Comparison of ENCODE assay signal across 9 mouse cellular contexts in the genomic region with DNA sequence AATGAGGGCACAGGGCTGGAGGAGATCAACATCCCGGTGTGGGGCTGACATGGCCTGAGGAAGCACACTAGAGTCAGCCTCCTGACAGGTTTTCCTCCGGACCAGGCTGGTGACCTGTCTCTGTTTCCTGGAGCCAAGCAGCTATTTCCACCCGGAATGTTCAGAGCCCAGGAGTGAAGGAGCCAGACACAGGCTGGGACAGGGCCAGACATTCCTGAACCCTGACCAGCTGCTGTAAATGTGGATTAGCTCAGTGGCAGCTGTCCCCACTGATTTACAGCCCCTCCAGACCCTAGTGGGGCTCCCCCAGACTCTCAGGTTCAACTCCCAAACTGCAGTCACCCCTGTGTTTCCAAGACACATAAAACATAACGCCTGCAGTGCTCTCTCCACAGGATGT. TPM values are rescaled to one million over a fixed set of nuclear protein-coding genes. Genes with fewer than 3 reads are reported as not detected.
DNase-seq lines count a peak whose midpoint lies in the region; ATAC-seq and TF ChIP-seq lines count a peak whose summit lies in the region.
"Had no signal": no experiment of that assay in that cellular context is flagged by ENCODE, and none has a peak within 500 bp of the region (broad histone marks: within the 10 kb centered on the region; RNA-seq: fewer than 3 reads in every experiment).

No protein-coding gene starts in this region.

- H3K36me3 ChIP-seq in intestine, embryonic 16.5 days (ENCODE audit: control insufficient read depth, insufficient read depth, low read length): peaks cover 4% of the 10 kb centered on the region
- H3K36me3 ChIP-seq in limb, embryonic 14.5 days (ENCODE audit: control insufficient read depth, insufficient read depth, low read length): no peaks in the 10 kb centered on the region

- peak; percentile 49 for DNase-seq in Patski (ENCODE audit: low read depth, low spot score)
- peak; percentile 63 for DNase-seq in gastrocnemius, postnatal 10 days
- DNase-seq in limb, embryonic 14.5 days (ENCODE audit: low spot score): peak; percentile 67
- no peak for DNase-seq in thymus, postnatal 36 days
- DNase-seq in MN1 (ENCODE audit: low spot score): no peak
- DNase-seq: cerebellum, adult 9-10 months had no signal

- TF ChIP-seq CTCF in Patski (IDR thresholded peaks at IDR 0.05): no peak

- peaks cover 6% of the 10 kb centered on the region; the same call in 1 of the 2 replicates for H3K9me3 ChIP-seq in intestine, embryonic 16.5 days (ENCODE audit: control insufficient read depth, low read length)
- H3K9me3 ChIP-seq in limb, embryonic 14.5 days (ENCODE audit: control insufficient read depth, low read length): no peaks in the 10 kb centered on the region

- H3K4me3 ChIP-seq in intestine, embryonic 16.5 days (ENCODE audit: low read length): no peak overlapping the region
- H3K4me3 ChIP-seq in limb, embryonic 14.5 days (replicated peaks; ENCODE audit: low read length): no peak overlapping the region

- no peak for TF ChIP-seq POLR2A in limb, embryonic 14.5 days (IDR thresholded peaks at IDR 0.05; ENCODE audit: borderline replicate concordance, extremely low read depth, insufficient read depth, insufficient read length)

- no peak overlapping the region for H3K9ac ChIP-seq in intestine, embryonic 16.5 days (ENCODE audit: low read depth, low read length)
- H3K9ac ChIP-seq in limb, embryonic 14.5 days (ENCODE audit: low read depth, low read length, severe bottlenecking): no peak overlapping the region

- CTCF ChIA-PET in Patski (lab: Charles Lee): no interaction called here

- peaks cover 53% of the 10 kb centered on the region for H3K4me1 ChIP-seq in intestine, embryonic 16.5 days (ENCODE audit: control insufficient read depth, insufficient read depth, low read length)
- H3K4me1 ChIP-seq in limb, embryonic 14.5 days (ENCODE audit: control insufficient read depth, insufficient read depth, low read length): peaks cover 35% of the 10 kb centered on the region

- H3K27me3 ChIP-seq in Patski: no peaks in the 10 kb centered on the region
- no peaks in the 10 kb centered on the region for H3K27me3 ChIP-seq in intestine, embryonic 16.5 days (replicated peaks; ENCODE audit: control insufficient read depth, insufficient read depth, low read length)
- no peaks in the 10 kb centered on the region for H3K27me3 ChIP-seq in limb, embryonic 14.5 days (ENCODE audit: control insufficient read depth, insufficient read depth, low read length)

- POLR2A ChIA-PET in Patski (lab: Charles Lee): no interaction called here

- H3K27ac ChIP-seq in intestine, embryonic 16.5 days (ENCODE audit: low read length): peak overlapping the region; percentile 16; the same call in 1 of the 2 replicates
- H3K27ac ChIP-seq in limb, embryonic 14.5 days (replicated peaks; ENCODE audit: low read depth, low read length): peak overlapping the region; percentile 56; the same call in 1 of the 2 replicates

- peak; percentile 51 for ATAC-seq in Patski
- ATAC-seq in intestine, embryonic 16.5 days: peak; percentile 51
- ATAC-seq in limb, embryonic 14.5 days (ENCODE audit: low FRiP score, low read depth): peak; percentile 85
- no peak for ATAC-seq in megakaryocyte progenitor cell, adult 5-6 weeks (replicated peaks; ENCODE audit: poor library complexity)
- no peak for ATAC-seq in inflammation-experienced regulatory T-cells, adult 6 months

- WGBS in intestine, embryonic 16.5 days: 27% methylated on average over 4 of the region's 4 CpGs
- WGBS in limb, embryonic 14.5 days: 19% methylated on average over 4 of the region's 4 CpGs

- in situ Hi-C loops in Patski (cut with MboI; ENCODE audit: low pct_unique_long_range_greater_than_20kb): no loop called here

- H3K4me2 ChIP-seq in intestine, embryonic 16.5 days (ENCODE audit: low read depth, low read length): no peak overlapping the region
- H3K4me2 ChIP-seq in limb, embryonic 14.5 days (replicated peaks; ENCODE audit: low read depth, low read length, severe bottlenecking): no peak overlapping the region

RNA-seq across cellular contexts. Expression of gene Chga, which starts 42.7 kb away (rescaled TPM):
- 0.08 TPM for polyA plus RNA-seq in Patski (2021)
- under 1 TPM; 0.21 to 0.36 TPM for total RNA-seq in gastrocnemius, postnatal 10 days (2021)
- 26.1 and 28.0 TPM in 2 replicates for polyA plus RNA-seq in intestine, embryonic 16.5 days (2015; fragmentation: Nextera tagmentation; extraction: Ambion mirVana)
- 0.08 and 0.45 TPM in 2 replicates for polyA plus RNA-seq in limb, embryonic 14.5 days (2012; rRNA removed)
- polyA plus RNA-seq in limb, embryonic 14.5 days (2014; fragmentation: Nextera tagmentation; extraction: Ambion mirVana): 0.23 and 0.44 TPM in 2 replicates
- total RNA-seq in megakaryocyte progenitor cell, adult 5-6 weeks (2015): not detected in 2 replicates
- total RNA-seq in megakaryocyte progenitor cell, adult 5-6 weeks (2017): not detected in 2 replicates
- under 1 TPM in 1 of 3 experiments, not detected in 2; 0.47 TPM for polyA plus RNA-seq in inflammation-experienced regulatory T-cells, adult 6 months (2017; shearing (Covaris generic))

Comparison
In these comparisons a context has a peak if more than half of its experiments do, and no peak if none do; other contexts are left out.
1. ATAC-seq: peak in Patski (single experiment), intestine, embryonic 16.5 days (single experiment) and limb, embryonic 14.5 days (single experiment); none in megakaryocyte progenitor cell, adult 5-6 weeks (single experiment) and inflammation-experienced regulatory T-cells, adult 6 months (single experiment).
2. DNase-seq: peak in Patski (single experiment), gastrocnemius, postnatal 10 days (single experiment) and limb, embryonic 14.5 days (single experiment); none in thymus, postnatal 36 days (0 of 2) and MN1 (single experiment).
3. RNA of gene Chga, which starts 42.7 kb away (polyA plus RNA-seq): 26.1 to 28.0 TPM in intestine, embryonic 16.5 days; 0.08 to 0.45 TPM in limb, embryonic 14.5 days, 0.08 TPM in Patski (single experiment) and 0.47 TPM in inflammation-experienced regulatory T-cells, adult 6 months; every median in the first group is over 10 times any median in the second.